In genomic region chr3:115615994-115616598, GRCm38 (mm10) we compare ENCODE assay signal across 8 mouse cellular contexts.
DNase-seq lines count a peak whose midpoint lies in the region; ATAC-seq and TF ChIP-seq lines count a peak whose summit lies in the region.

No protein-coding gene starts in this region.

- no peaks in the 10 kb centered on the region for H3K27me3 ChIP-seq in heart, postnatal 0 days (ENCODE audit: control insufficient read depth, insufficient read depth, low read length)
- no peaks in the 10 kb centered on the region for H3K27me3 ChIP-seq in hindbrain, embryonic 13.5 days
- H3K27me3 ChIP-seq in liver, embryonic 13.5 days: no peaks in the 10 kb centered on the region

- H3K9me3 ChIP-seq in heart, postnatal 0 days (replicated peaks; ENCODE audit: control insufficient read depth, low read length): no peaks in the 10 kb centered on the region
- H3K9me3 ChIP-seq in hindbrain, embryonic 13.5 days: no peaks in the 10 kb centered on the region
- H3K9me3 ChIP-seq in liver, embryonic 13.5 days (replicated peaks): no peaks in the 10 kb centered on the region

- DNase-seq in heart, postnatal 0 days (ENCODE audit: low spot score): no peak
- no peak for DNase-seq in heart, adult 9 months (ENCODE audit: low spot score in 2 of 2)
- peak; percentile 66 for DNase-seq in R1 (ENCODE audit: low read depth, low spot score)
- DNase-seq in liver, embryonic 13.5 days: peak; percentile 8
- DNase-seq in urinary bladder, adult 18-20 months (ENCODE audit: low spot score in 2 of 2): no peak

- TF ChIP-seq CTCF in heart, postnatal 0 days (IDR thresholded peaks at IDR 0.05; ENCODE audit: low read depth): peak; percentile 46

- WGBS in heart, postnatal 0 days: 45% methylated on average over 7 of the region's 7 CpGs
- 29% methylated on average over 7 of the region's 7 CpGs for WGBS in hindbrain, embryonic 13.5 days
- WGBS in liver, embryonic 13.5 days (ENCODE audit: insufficient replicate concordance): 36% methylated on average over 7 of the region's 7 CpGs

- H3K4me3 ChIP-seq in heart, postnatal 0 days (ENCODE audit: low read depth, low read length): no peak overlapping the region
- no peak overlapping the region for H3K4me3 ChIP-seq in hindbrain, embryonic 13.5 days
- H3K4me3 ChIP-seq in liver, embryonic 13.5 days (replicated peaks): no peak overlapping the region

- no peaks in the 10 kb centered on the region for H3K36me3 ChIP-seq in heart, postnatal 0 days (replicated peaks; ENCODE audit: control insufficient read depth, insufficient read depth, low read length)
- H3K36me3 ChIP-seq in hindbrain, embryonic 13.5 days: no peaks in the 10 kb centered on the region
- H3K36me3 ChIP-seq in liver, embryonic 13.5 days: no peaks in the 10 kb centered on the region

- H3K9ac ChIP-seq in heart, postnatal 0 days (replicated peaks; ENCODE audit: low read depth, low read length): no peak overlapping the region
- no peak overlapping the region for H3K9ac ChIP-seq in hindbrain, embryonic 13.5 days
- H3K9ac ChIP-seq in liver, embryonic 13.5 days: no peak overlapping the region

- no peak for ATAC-seq in heart, postnatal 0 days (ENCODE audit: insufficient read depth, low read depth)
- peak; percentile 84 for ATAC-seq in common myeloid progenitor, adult 5-6 weeks (replicated peaks; ENCODE audit: low read depth, poor library complexity, severe bottlenecking)
- peak; percentile 83 for ATAC-seq in hindbrain, embryonic 13.5 days (ENCODE audit: low FRiP score)
- ATAC-seq in liver, embryonic 13.5 days (ENCODE audit: low read depth): 0 out of 2 replicates have a peak, but pooled peaks have one; percentile 47
- ATAC-seq in neutrophil, adult 5-6 weeks (ENCODE audit: extremely low read depth, insufficient number of reproducible peaks, low FRiP score, poor library complexity, severe bottlenecking): peak; percentile 44; the same call in 1 of the 2 replicates

- no peak overlapping the region for H3K4me2 ChIP-seq in heart, postnatal 0 days (ENCODE audit: low read depth, low read length)
- no peak overlapping the region for H3K4me2 ChIP-seq in hindbrain, embryonic 13.5 days
- no peak overlapping the region for H3K4me2 ChIP-seq in liver, embryonic 13.5 days

- TF ChIP-seq EP300 in heart, postnatal 0 days (IDR thresholded peaks at IDR 0.05; ENCODE audit: low read depth): no peak

- no peak overlapping the region for H3K27ac ChIP-seq in heart, postnatal 0 days (ENCODE audit: low read depth)
- H3K27ac ChIP-seq in hindbrain, embryonic 13.5 days: no peak overlapping the region
- H3K27ac ChIP-seq in liver, embryonic 13.5 days: no peak overlapping the region

- H3K4me1 ChIP-seq in heart, postnatal 0 days (ENCODE audit: control insufficient read depth, insufficient read depth): 0 out of 2 replicates have a peak, but pooled peaks cover 7% of the 10 kb centered on the region
- H3K4me1 ChIP-seq in hindbrain, embryonic 13.5 days (replicated peaks): no peaks in the 10 kb centered on the region
- no peaks in the 10 kb centered on the region for H3K4me1 ChIP-seq in liver, embryonic 13.5 days (replicated peaks)

Comparison
In these comparisons a context has a peak if more than half of its experiments do, and no peak if none do; other contexts are left out.
1. DNase-seq: peak in R1 (single experiment) and liver, embryonic 13.5 days (single experiment); none in heart, postnatal 0 days (single experiment), heart, adult 9 months (0 of 2) and urinary bladder, adult 18-20 months (0 of 2).